Mouse (Mus musculus): Measurements from ENCODE around the gene Atg16l2. TPM values are rescaled to one million over a fixed set of nuclear protein-coding genes. Genes with fewer than 3 reads are reported as not detected.

Gene Atg16l2
- polyA plus RNA-seq, 1 experiment from 2014 or later = 4.2 TPM

DNA sequence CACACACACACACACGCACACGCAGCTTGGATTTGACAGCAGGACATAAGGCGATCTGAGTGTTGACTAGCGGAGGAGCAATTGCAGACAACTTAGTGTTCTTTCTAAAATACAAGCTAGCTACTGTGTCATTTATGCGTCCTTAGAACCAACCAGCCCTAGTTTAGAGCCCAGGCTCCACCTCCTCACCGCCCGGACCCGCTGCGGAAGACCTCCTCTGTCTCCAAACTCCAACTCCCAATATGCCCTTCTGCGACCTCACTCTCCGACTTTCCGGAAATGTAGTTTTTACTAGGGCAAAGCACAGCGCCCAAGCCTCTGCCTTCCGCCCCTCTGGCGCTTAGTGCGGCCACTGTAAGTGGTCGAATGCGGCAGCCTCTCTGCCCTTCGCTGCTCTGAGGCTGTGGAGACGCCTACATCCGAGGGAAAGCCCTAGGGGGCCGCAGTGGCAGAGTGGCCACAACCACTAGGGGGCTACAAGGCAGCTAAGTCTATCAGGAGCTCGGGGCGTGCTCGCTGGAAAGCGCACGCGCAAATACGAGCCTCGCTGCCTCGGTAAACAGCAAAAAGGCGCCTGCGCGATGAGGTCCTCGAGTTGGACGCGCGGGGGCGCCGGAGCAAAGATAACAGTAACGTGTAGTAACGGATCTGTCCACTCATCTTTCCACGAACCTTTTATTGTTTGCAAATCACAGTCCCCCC, 8.4 kb upstream of the Atg16l2 start:
- H3K36me3 ChIP-seq = no peaks in the 10 kb centered on the region
- ATAC-seq (ENCODE audit: low read depth) (peak; percentile 95), DNase-seq (peak; percentile 96)
- H3K4me1 ChIP-seq (replicated peaks) = peaks cover 51% of the 10 kb centered on the region
- peak overlapping the region; percentile 67 for H3K4me3 ChIP-seq (replicated peaks)
- 1% methylated on average over 43 of the region's 43 CpGs for WGBS (ENCODE audit: insufficient replicate concordance)
- H3K27me3 ChIP-seq = no peaks in the 10 kb centered on the region
- H3K9ac ChIP-seq = peak overlapping the region; percentile 82
- H3K9me3 ChIP-seq (replicated peaks) = no peaks in the 10 kb centered on the region
- H3K4me2 ChIP-seq = peak overlapping the region; percentile 74
- peak overlapping the region; percentile 93 for H3K27ac ChIP-seq

DNA sequence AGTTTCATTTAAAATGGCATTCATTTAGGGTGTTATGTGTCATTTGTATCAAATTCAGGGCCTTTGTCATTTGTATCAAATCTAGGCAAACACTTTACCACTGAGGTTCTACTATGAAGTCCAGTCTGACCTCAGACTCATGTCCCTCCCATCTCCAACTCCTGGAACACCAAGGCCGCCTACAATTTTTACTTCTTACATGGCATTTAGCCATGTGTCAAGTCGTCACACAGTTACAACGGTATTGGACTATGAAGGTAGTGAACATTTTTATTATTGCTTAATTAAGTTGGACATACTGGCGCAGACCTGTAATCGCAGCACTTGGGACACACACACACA, 7.9 kb upstream of the Atg16l2 start:
- H3K9ac ChIP-seq = peak overlapping the region; percentile 82
- no peaks in the 10 kb centered on the region for H3K9me3 ChIP-seq (replicated peaks)
- H3K4me3 ChIP-seq (replicated peaks) = peak overlapping the region; percentile 67
- H3K36me3 ChIP-seq = no peaks in the 10 kb centered on the region
- H3K27me3 ChIP-seq = no peaks in the 10 kb centered on the region
- peak overlapping the region; percentile 74 for H3K4me2 ChIP-seq
- no peak for DNase-seq
- no peak for ATAC-seq (ENCODE audit: low read depth)
- H3K4me1 ChIP-seq (replicated peaks) = peaks cover 46% of the 10 kb centered on the region
- peak overlapping the region; percentile 93 for H3K27ac ChIP-seq
- 39% methylated on average over 5 of the region's 5 CpGs for WGBS (ENCODE audit: insufficient replicate concordance)

DNA sequence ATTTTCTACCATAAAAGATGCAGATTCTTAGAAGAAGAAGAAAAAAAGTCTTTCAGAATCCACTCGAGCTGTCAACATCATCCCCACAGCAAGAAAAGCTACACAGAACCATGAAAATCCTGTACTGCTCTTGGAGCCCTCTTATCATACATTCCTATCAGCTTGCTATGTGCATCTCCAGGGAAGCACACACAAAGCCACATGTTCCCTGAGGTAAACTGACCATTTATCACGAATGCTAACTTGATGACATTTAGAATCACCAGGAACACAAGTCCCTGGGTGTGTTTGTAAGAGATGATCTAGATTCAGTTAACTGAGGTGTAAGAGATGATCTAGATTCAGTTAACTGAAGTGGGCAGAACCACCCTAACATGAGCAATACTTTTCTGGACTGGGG, 4.8 kb upstream of the Atg16l2 start:
- WGBS (ENCODE audit: insufficient replicate concordance) = 42% methylated on average over 2 of the region's 2 CpGs
- Histone ChIP-seq H3K4me1 (replicated peaks) (peaks cover 32% of the 10 kb centered on the region), H3K4me3 (replicated peaks) (no peak overlapping the region), H3K9me3 (replicated peaks) (no peaks in the 10 kb centered on the region), H3K4me2 (no peak overlapping the region), H3K27me3 (0 out of 2 replicates have a peak, but pooled peaks cover under 1% of the 10 kb centered on the region), H3K9ac (no peak overlapping the region), H3K36me3 (no peaks in the 10 kb centered on the region), H3K27ac (no peak overlapping the region)
- no peak for ATAC-seq (ENCODE audit: low read depth)
- no peak for DNase-seq

DNA sequence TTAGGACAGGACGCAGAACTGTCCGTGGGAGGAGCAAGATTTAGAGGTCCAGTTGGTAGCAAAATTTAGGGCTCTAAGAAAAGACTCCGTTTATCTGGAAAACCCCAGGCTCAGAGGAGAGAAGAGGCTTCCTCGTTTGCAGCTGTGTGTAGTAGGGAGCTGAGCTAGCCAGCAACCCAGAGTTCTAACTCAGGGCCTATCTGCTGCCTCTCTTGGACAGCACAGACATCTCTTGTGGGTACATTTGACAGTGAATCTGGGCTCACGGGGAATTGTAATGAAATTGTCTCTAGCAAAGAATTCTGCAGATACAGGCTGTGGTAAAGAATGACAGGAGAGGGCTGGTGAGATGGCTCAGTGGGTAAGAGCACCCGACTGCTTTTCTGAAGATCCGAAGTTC, 640 bp upstream of the Atg16l2 start:
- Histone ChIP-seq H3K4me2 (peak overlapping the region; percentile 94), H3K4me3 (replicated peaks) (peak overlapping the region; percentile 71), H3K4me1 (replicated peaks) (peaks cover 33% of the 10 kb centered on the region), H3K27me3 (peaks cover 35% of the 10 kb centered on the region), H3K27ac (no peak overlapping the region), H3K9ac (no peak overlapping the region), H3K36me3 (no peaks in the 10 kb centered on the region), H3K9me3 (replicated peaks) (no peaks in the 10 kb centered on the region)
- DNase-seq (no peak), ATAC-seq (ENCODE audit: low read depth) (no peak)
- 39% methylated on average over 7 of the region's 7 CpGs for WGBS (ENCODE audit: insufficient replicate concordance)

DNA sequence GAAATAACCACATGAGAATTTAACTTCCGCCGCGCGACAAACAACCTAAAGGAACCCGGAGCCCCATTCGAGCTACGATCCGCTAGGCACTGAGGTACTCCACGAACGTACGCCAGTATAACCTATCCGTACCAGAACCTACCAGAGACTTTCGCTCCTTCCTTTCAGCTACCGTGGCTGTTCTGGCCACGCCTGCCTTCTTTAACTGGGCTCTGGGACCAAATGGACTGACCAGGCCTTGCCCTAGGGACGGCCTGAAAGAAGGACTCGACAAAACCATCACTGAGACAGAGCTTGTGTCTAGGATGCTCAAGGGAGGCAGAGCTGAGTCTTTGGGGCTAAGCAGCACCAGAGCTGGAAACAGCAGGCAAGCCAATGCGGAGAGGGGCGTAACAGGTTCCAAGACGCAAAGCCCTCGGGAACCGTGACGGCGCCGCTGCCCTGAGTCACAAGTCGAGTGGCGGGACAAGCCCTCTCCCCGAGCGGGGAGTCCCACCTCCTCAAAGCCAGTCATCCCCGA, 630 bp downstream of the Atg16l2 start:
- WGBS (ENCODE audit: insufficient replicate concordance) = 2% methylated on average over 30 of the region's 30 CpGs
- DNase-seq = no peak

DNA sequence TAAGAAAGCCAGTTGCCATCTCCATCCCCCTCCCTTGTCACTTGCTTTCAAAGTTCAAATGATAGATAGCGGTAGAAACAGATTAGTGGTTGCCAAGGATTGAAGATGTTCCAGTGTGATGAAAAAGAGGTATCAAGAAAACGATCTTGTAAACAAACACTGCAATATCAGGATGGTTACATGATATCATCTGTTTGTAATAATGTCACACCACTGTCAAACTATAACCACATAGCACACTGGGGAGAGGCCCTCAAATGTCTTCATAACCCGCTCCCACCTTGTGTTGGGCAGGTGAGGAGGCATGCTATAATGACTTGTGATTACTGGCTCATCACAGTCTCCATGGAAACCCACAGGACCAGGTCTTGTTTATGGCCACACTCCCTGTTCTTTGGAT, 3.7 kb downstream of the Atg16l2 start:
- ATAC-seq (ENCODE audit: low read depth) (no peak), DNase-seq (no peak)
- peaks cover 48% of the 10 kb centered on the region for H3K27me3 ChIP-seq
- peaks cover 37% of the 10 kb centered on the region for H3K4me1 ChIP-seq (replicated peaks)
- H3K27ac ChIP-seq = no peak overlapping the region
- 72% methylated on average over 3 of the region's 3 CpGs for WGBS (ENCODE audit: insufficient replicate concordance)
- H3K9ac ChIP-seq = no peak overlapping the region
- no peak overlapping the region for H3K4me3 ChIP-seq (replicated peaks)
- H3K4me2 ChIP-seq = no peak overlapping the region
- no peaks in the 10 kb centered on the region for H3K36me3 ChIP-seq
- no peaks in the 10 kb centered on the region for H3K9me3 ChIP-seq (replicated peaks)

More for the DNA sequence above, 630 bp downstream of the Atg16l2 start:
- Histone ChIP-seq H3K4me2 (peak overlapping the region; percentile 94), H3K36me3 (no peaks in the 10 kb centered on the region), H3K9ac (peak overlapping the region; percentile 76), H3K9me3 (replicated peaks) (no peaks in the 10 kb centered on the region), H3K27me3 (peaks cover 42% of the 10 kb centered on the region), H3K27ac (peak overlapping the region; percentile 34), H3K4me3 (replicated peaks) (peak overlapping the region; percentile 71), H3K4me1 (replicated peaks) (peaks cover 41% of the 10 kb centered on the region)
- ATAC-seq (ENCODE audit: low read depth) = peak; percentile 35

DNA sequence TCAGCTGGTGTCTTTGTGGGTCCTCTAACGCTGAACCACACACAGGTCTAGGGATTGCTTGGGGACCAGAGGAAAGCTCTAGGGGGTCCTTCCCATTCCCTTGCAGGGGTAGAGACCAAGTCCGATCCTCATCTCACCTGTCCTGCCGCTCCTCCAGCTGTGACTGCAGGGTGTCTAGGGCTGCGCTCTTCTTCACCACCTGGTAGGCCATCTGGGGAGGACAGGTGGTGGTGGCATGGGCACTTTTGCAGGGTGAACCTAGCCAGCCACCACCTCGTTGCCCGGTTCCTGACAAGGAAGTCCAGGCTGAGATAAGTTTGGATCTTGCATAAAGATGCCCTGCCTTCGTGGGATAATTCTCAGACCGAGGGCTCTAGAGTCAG, 5.0 kb downstream of the Atg16l2 start:
- WGBS (ENCODE audit: insufficient replicate concordance) = 44% methylated on average over 8 of the region's 8 CpGs
- H3K27ac ChIP-seq = no peak overlapping the region
- no peak for ATAC-seq (ENCODE audit: low read depth)
- peaks cover 29% of the 10 kb centered on the region for H3K4me1 ChIP-seq (replicated peaks)
- 0 out of 2 replicates have a peak overlapping the region, but pooled peaks have one; percentile 2 for H3K9ac ChIP-seq
- peak overlapping the region; percentile 42 for H3K4me2 ChIP-seq
- peak overlapping the region; percentile 6 for H3K4me3 ChIP-seq (replicated peaks)
- H3K36me3 ChIP-seq = no peaks in the 10 kb centered on the region
- H3K9me3 ChIP-seq (replicated peaks) = no peaks in the 10 kb centered on the region
- no peak for DNase-seq
- peaks cover 48% of the 10 kb centered on the region for H3K27me3 ChIP-seq

DNA sequence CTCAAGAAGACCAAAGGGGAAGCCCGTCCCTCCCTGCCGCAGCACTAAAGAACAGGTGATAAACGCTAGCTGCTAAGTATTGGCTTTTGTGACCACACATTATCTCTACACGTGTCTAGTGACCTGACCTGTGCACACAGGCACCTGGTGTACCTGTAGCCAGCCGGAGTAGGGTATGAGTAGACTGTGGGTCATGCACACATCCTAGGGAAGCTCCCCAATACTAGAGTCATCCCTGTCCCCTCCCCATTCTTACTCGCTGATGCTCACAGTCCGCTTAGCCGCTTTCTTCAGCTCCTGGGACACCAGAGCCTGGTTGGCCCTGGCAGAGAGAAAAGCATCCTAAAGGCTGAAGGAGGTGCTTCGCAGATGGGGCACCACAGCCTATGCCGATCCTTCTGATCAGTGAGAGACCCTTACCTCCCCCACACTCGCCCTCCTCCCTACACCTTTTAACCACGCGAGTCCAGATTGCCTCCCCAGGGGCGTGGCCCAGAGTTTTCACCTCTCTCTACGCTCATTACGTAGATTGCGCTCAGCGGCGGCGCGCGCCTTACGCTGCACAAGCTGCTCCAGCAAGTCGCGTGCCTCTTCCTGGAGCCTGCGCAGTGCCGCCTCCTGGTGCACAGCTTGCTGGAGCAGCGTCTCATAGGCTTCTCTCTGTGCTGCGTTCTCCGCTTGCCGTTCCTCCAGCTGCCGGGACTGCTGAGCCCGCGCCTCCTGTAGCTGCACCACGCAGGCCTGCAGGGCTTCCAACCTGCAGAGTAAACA, 5.6 kb downstream of the Atg16l2 start:
- Histone ChIP-seq H3K4me1 (replicated peaks) (peaks cover 24% of the 10 kb centered on the region), H3K4me3 (replicated peaks) (peak overlapping the region; percentile 6), H3K4me2 (peak overlapping the region; percentile 42), H3K9me3 (replicated peaks) (no peaks in the 10 kb centered on the region), H3K9ac (0 out of 2 replicates have a peak overlapping the region, but pooled peaks have one; percentile 2), H3K27ac (no peak overlapping the region), H3K27me3 (peaks cover 44% of the 10 kb centered on the region), H3K36me3 (no peaks in the 10 kb centered on the region)
- ATAC-seq (ENCODE audit: low read depth) (peak; percentile 55), DNase-seq (peak; percentile 45)
- WGBS (ENCODE audit: insufficient replicate concordance) = 15% methylated on average over 35 of the region's 35 CpGs

DNA sequence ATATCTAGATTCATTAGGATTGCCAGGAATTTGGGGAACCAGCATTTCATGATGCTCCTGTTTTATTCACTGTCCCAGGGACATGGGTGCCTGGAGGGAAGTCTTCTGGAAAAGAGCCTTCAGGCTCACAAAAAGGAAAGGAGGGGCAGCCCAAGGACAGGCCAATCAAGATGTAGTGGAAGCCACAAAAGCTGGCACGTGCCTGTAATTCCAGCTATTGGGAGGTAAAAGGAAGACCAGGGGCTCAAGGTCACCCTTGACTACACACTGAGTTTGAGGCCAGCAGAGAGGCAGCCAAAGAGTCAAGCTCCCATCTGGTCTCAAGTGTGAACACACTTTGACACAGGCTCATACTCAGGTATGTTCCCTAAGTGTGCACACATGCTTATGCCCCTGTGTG, 6.6 kb downstream of the Atg16l2 start:
- H3K36me3 ChIP-seq = no peaks in the 10 kb centered on the region
- ATAC-seq (ENCODE audit: low read depth) = no peak
- no peak overlapping the region for H3K9ac ChIP-seq
- no peak overlapping the region for H3K4me3 ChIP-seq (replicated peaks)
- no peak overlapping the region for H3K27ac ChIP-seq
- no peak for DNase-seq
- 55% methylated on average over 1 of the region's 1 CpGs for WGBS (ENCODE audit: insufficient replicate concordance)
- H3K4me1 ChIP-seq (replicated peaks) = peaks cover 14% of the 10 kb centered on the region
- H3K9me3 ChIP-seq (replicated peaks) = no peaks in the 10 kb centered on the region
- H3K4me2 ChIP-seq = no peak overlapping the region
- H3K27me3 ChIP-seq = peaks cover 34% of the 10 kb centered on the region

DNA sequence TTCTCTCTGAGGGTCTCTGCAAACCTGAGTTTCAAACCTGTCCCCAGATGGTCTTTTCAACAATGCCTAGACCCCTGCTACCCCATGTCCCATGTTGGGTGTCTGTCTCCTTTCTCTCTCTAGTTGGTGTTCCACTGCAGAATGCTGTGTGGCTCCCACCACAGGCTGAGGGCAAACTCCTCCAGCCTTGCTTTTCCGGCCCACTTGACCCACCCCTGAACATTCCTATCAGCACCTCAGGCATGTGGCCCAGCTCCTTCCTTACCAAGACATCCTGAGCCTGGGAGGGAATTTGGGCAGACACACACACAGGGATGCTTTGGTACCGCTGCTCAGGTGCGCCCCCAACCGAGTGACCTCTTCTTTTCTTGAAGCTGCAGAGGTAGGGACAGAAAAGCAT, 8.4 kb downstream of the Atg16l2 start:
- H3K4me1 ChIP-seq (replicated peaks) = peaks cover 10% of the 10 kb centered on the region
- peaks cover 6% of the 10 kb centered on the region; the same call in 1 of the 2 replicates for H3K36me3 ChIP-seq
- no peak overlapping the region for H3K9ac ChIP-seq
- DNase-seq (no peak), ATAC-seq (ENCODE audit: low read depth) (no peak)
- peaks cover 18% of the 10 kb centered on the region for H3K27me3 ChIP-seq
- no peak overlapping the region for H3K27ac ChIP-seq
- no peaks in the 10 kb centered on the region for H3K9me3 ChIP-seq (replicated peaks)
- 62% methylated on average over 4 of the region's 4 CpGs for WGBS (ENCODE audit: insufficient replicate concordance)
- H3K4me3 ChIP-seq (replicated peaks) = no peak overlapping the region
- no peak overlapping the region for H3K4me2 ChIP-seq

DNA sequence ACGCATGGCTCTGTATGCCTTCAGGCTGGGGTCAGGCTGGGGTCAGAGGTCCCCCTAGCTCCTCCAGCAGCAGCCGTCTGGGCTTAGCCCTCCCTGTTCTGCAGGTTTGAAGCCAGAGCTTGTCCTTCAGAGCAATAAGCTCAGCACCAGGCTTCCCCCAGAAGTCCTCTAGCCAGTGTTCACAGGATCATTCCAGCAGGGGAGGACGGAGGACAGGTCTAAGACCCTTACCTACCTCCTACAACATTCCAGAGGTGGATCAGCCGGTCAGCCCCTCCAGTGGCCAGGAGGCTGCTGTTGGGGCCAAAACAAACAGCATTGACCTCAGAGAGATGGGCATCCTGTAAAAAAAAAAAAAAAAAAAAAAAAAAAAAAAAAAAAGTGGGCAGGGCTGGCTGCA, 8.9 kb downstream of the Atg16l2 start:
- Histone ChIP-seq H3K4me1 (replicated peaks) (peaks cover 10% of the 10 kb centered on the region), H3K27ac (no peak overlapping the region)
- 75% methylated on average over 4 of the region's 4 CpGs for WGBS (ENCODE audit: insufficient replicate concordance)

More for the DNA sequence above, 8.9 kb downstream of the Atg16l2 start:
- Histone ChIP-seq H3K27me3 (peaks cover 17% of the 10 kb centered on the region), H3K4me2 (no peak overlapping the region), H3K4me3 (replicated peaks) (no peak overlapping the region), H3K9ac (no peak overlapping the region), H3K36me3 (peaks cover 6% of the 10 kb centered on the region; the same call in 1 of the 2 replicates), H3K9me3 (replicated peaks) (no peaks in the 10 kb centered on the region)
- ATAC-seq (ENCODE audit: low read depth) (no peak), DNase-seq (no peak)

Measured in liver, embryonic 13.5 days (tissue).